Mouse (Mus musculus): ENCODE results near the gene Kdm1b. TPM values are rescaled to one million over a fixed set of nuclear protein-coding genes. Genes with fewer than 3 reads are reported as not detected.
A peak's percentile ranks its signal among the peaks of the same experiment; 100 is the strongest.

Kdm1b gene
- polyA plus RNA-seq, 1 experiment = 12.1 TPM

GRCm38 (mm10) chr13:47076156-47076555, 32.9 kb downstream of the Kdm1b start:
- H3K4me3 ChIP-seq (ENCODE audit: insufficient read depth, low read length) = no peak overlapping the region
- no peak for TF ChIP-seq CTCF (IDR thresholded peaks at IDR 0.05; ENCODE audit: borderline replicate concordance, insufficient read depth, low read length)
- TF ChIP-seq POLR2A (IDR thresholded peaks at IDR 0.05; ENCODE audit: low read depth, low read length) = no peak
- no peak overlapping the region for H3K27ac ChIP-seq (ENCODE audit: insufficient read depth, low read length)
- no peaks in the 10 kb centered on the region for H3K4me1 ChIP-seq (ENCODE audit: control insufficient read depth, insufficient read depth, low read length)

- Histone ChIP-seq H3K27ac (ENCODE audit: insufficient read depth, low read length) (no peak overlapping the region), H3K4me3 (ENCODE audit: insufficient read depth, low read length) (no peak overlapping the region), H3K4me1 (ENCODE audit: control insufficient read depth, insufficient read depth, low read length) (no peaks in the 10 kb centered on the region)
- no peak for TF ChIP-seq CTCF (IDR thresholded peaks at IDR 0.05; ENCODE audit: borderline replicate concordance, insufficient read depth, low read length)
- TF ChIP-seq POLR2A (IDR thresholded peaks at IDR 0.05; ENCODE audit: low read depth, low read length) = no peak
Observed at GRCm38 (mm10) chr13:47077367-47077766, 34.1 kb downstream of the Kdm1b start.

GRCm38 (mm10) chr13:47078799-47079198, 35.5 kb downstream of the Kdm1b start:
- TF ChIP-seq POLR2A (IDR thresholded peaks at IDR 0.05; ENCODE audit: low read depth, low read length) = no peak
- Histone ChIP-seq H3K4me3 (ENCODE audit: insufficient read depth, low read length) (no peak overlapping the region), H3K27ac (ENCODE audit: insufficient read depth, low read length) (no peak overlapping the region), H3K4me1 (ENCODE audit: control insufficient read depth, insufficient read depth, low read length) (no peaks in the 10 kb centered on the region)

- Histone ChIP-seq H3K4me3 (ENCODE audit: insufficient read depth, low read length) (no peak overlapping the region), H3K27ac (ENCODE audit: insufficient read depth, low read length) (no peak overlapping the region), H3K4me1 (ENCODE audit: control insufficient read depth, insufficient read depth, low read length) (no peaks in the 10 kb centered on the region)
- TF ChIP-seq CTCF (IDR thresholded peaks at IDR 0.05; ENCODE audit: borderline replicate concordance, insufficient read depth, low read length) = no peak
- no peak for TF ChIP-seq POLR2A (IDR thresholded peaks at IDR 0.05; ENCODE audit: low read depth, low read length)
Observed at GRCm38 (mm10) chr13:47080905-47081505, 37.7 kb downstream of the Kdm1b start.

GRCm38 (mm10) chr13:47088433-47088832, 45.1 kb downstream of the Kdm1b start:
- TF ChIP-seq POLR2A (IDR thresholded peaks at IDR 0.05; ENCODE audit: low read depth, low read length) (no peak), CTCF (IDR thresholded peaks at IDR 0.05; ENCODE audit: borderline replicate concordance, insufficient read depth, low read length) (no peak)
- Histone ChIP-seq H3K4me1 (ENCODE audit: control insufficient read depth, insufficient read depth, low read length) (no peaks in the 10 kb centered on the region), H3K27ac (ENCODE audit: insufficient read depth, low read length) (no peak overlapping the region), H3K4me3 (ENCODE audit: insufficient read depth, low read length) (no peak overlapping the region)

- H3K27ac ChIP-seq (ENCODE audit: insufficient read depth, low read length) = peak overlapping the region; percentile 57; the same call in 1 of the 2 replicates
- no peak for TF ChIP-seq CTCF (IDR thresholded peaks at IDR 0.05; ENCODE audit: borderline replicate concordance, insufficient read depth, low read length)
- TF ChIP-seq POLR2A (IDR thresholded peaks at IDR 0.05; ENCODE audit: low read depth, low read length) = no peak
- peaks cover 2% of the 10 kb centered on the region; the same call in 1 of the 2 replicates for H3K4me1 ChIP-seq (ENCODE audit: control insufficient read depth, insufficient read depth, low read length)
- no peak overlapping the region for H3K4me3 ChIP-seq (ENCODE audit: insufficient read depth, low read length)
Observed at GRCm38 (mm10) chr13:47089271-47089670, 46.0 kb downstream of the Kdm1b start.

- H3K4me3 ChIP-seq (ENCODE audit: insufficient read depth, low read length) = no peak overlapping the region
- TF ChIP-seq POLR2A (IDR thresholded peaks at IDR 0.05; ENCODE audit: low read depth, low read length) (no peak), CTCF (IDR thresholded peaks at IDR 0.05; ENCODE audit: borderline replicate concordance, insufficient read depth, low read length) (no peak)
- peaks cover 2% of the 10 kb centered on the region for H3K4me1 ChIP-seq (ENCODE audit: control insufficient read depth, insufficient read depth, low read length)
- H3K27ac ChIP-seq (ENCODE audit: insufficient read depth, low read length) = peak overlapping the region; percentile 45
Observed at GRCm38 (mm10) chr13:47093791-47094190, 50.5 kb downstream of the Kdm1b start.

- H3K27ac ChIP-seq (ENCODE audit: insufficient read depth, low read length) = peak overlapping the region; percentile 36; the same call in 1 of the 2 replicates
- no peak overlapping the region for H3K4me3 ChIP-seq (ENCODE audit: insufficient read depth, low read length)
- H3K4me1 ChIP-seq (ENCODE audit: control insufficient read depth, insufficient read depth, low read length) = peaks cover 2% of the 10 kb centered on the region
- no peak for TF ChIP-seq CTCF (IDR thresholded peaks at IDR 0.05; ENCODE audit: borderline replicate concordance, insufficient read depth, low read length)
- no peak for TF ChIP-seq POLR2A (IDR thresholded peaks at IDR 0.05; ENCODE audit: low read depth, low read length)
Observed at GRCm38 (mm10) chr13:47096591-47096990, 53.3 kb downstream of the Kdm1b start.

GRCm38 (mm10) chr13:47099265-47099664, 56.0 kb downstream of the Kdm1b start:
- no peak for TF ChIP-seq CTCF (IDR thresholded peaks at IDR 0.05; ENCODE audit: borderline replicate concordance, insufficient read depth, low read length)
- TF ChIP-seq POLR2A (IDR thresholded peaks at IDR 0.05; ENCODE audit: low read depth, low read length) = no peak
- Histone ChIP-seq H3K4me3 (ENCODE audit: insufficient read depth, low read length) (no peak overlapping the region), H3K27ac (ENCODE audit: insufficient read depth, low read length) (no peak overlapping the region), H3K4me1 (ENCODE audit: control insufficient read depth, insufficient read depth, low read length) (peaks cover 2% of the 10 kb centered on the region)

- Histone ChIP-seq H3K4me3 (ENCODE audit: insufficient read depth, low read length) (no peak overlapping the region), H3K27ac (ENCODE audit: insufficient read depth, low read length) (no peak overlapping the region), H3K4me1 (ENCODE audit: control insufficient read depth, insufficient read depth, low read length) (peaks cover 2% of the 10 kb centered on the region; the same call in 1 of the 2 replicates)
- no peak for TF ChIP-seq POLR2A (IDR thresholded peaks at IDR 0.05; ENCODE audit: low read depth, low read length)
- TF ChIP-seq CTCF (IDR thresholded peaks at IDR 0.05; ENCODE audit: borderline replicate concordance, insufficient read depth, low read length) = no peak
Observed at GRCm38 (mm10) chr13:47100587-47100986, 57.3 kb downstream of the Kdm1b start.
